Mouse (Mus musculus) midbrain, postnatal 0 days (tissue): Measurements from ENCODE around the gene Banp. TPM values are rescaled to one million over a fixed set of nuclear protein-coding genes. Genes with fewer than 3 reads are reported as not detected.

Source experiments
- ATAC-seq: fragments of 200-750 bp; cut with Nextera tagmentation; 2 replicates; pipeline ENCODE4 v1.8.0; 2017; ENCODE audit warnings: moderate number of reproducible peaks, mild to moderate bottlenecking, moderate TSS enrichment, moderate library complexity; ENCODE audit not compliant: low FRiP score
- DNase-seq: peaks from one replicate; pipeline ENCODE4 v3.0.0-alpha.2; 2015; ENCODE audit warnings: low spot score
- H3K27ac ChIP-seq: fragments of 300-500 bp; sonication (generic); 2 replicates; pipeline ENCODE4 v1.5.1; 2014; ENCODE audit warnings: low read depth, mild to moderate bottlenecking, low read length, mixed read lengths
- H3K27me3 ChIP-seq: fragments of 300-500 bp; sonication (generic); 2 replicates; pipeline ENCODE4 v1.6.1; 2014; ENCODE audit warnings: low read length, control low read depth, mixed read lengths; ENCODE audit not compliant: insufficient read depth
- H3K36me3 ChIP-seq: fragments of 300-500 bp; sonication (generic); 2 replicates; pipeline ENCODE4 v1.6.1; 2014; ENCODE audit warnings: low read length, control low read depth, mixed read lengths; ENCODE audit not compliant: insufficient read depth
- H3K4me1 ChIP-seq: fragments of 300-500 bp; sonication (generic); 2 replicates; pipeline ENCODE4 v1.6.1; 2014; ENCODE audit warnings: mild to moderate bottlenecking, control low read depth, antibody characterized with exemption, low read length, mixed read lengths; ENCODE audit not compliant: insufficient read depth
- H3K4me2 ChIP-seq: fragments of 300-500 bp; sonication (generic); 2 replicates; pipeline ENCODE4 v1.6.1; 2014; ENCODE audit warnings: low read depth, mild to moderate bottlenecking, low read length, mixed read lengths; ENCODE audit not compliant: poor library complexity, severe bottlenecking
- H3K4me3 ChIP-seq: fragments of 300-500 bp; sonication (generic); 2 replicates; pipeline ENCODE4 v1.5.1; 2014; ENCODE audit warnings: low read depth, mild to moderate bottlenecking, low read length, moderate library complexity
- H3K9ac ChIP-seq: fragments of 300-500 bp; sonication (generic); replicated peaks from 2 replicates; pipeline ENCODE4 v1.6.1; 2014; ENCODE audit warnings: mild to moderate bottlenecking, low read length, moderate library complexity, mixed read lengths; ENCODE audit not compliant: poor library complexity, severe bottlenecking
- H3K9me3 ChIP-seq: fragments of 300-500 bp; sonication (generic); 2 replicates; pipeline ENCODE4 v1.6.1; 2016; ENCODE audit warnings: low read length, control low read depth
- CTCF ChIP-seq: IDR thresholded peaks from 2 replicates; pipeline ENCODE4 v1.5.1; 2016; ENCODE audit warnings: antibody characterized with exemption, mild to moderate bottlenecking
- WGBS: fragments of 180-500 bp; shearing (Covaris S2); extraction: QIAGEN DNeasy Blood & Tissue Kit; methylation state at CpG from one replicate; pipeline ENCODE4 v1.1.7; 2014; 5-methylcytosine and 5-hydroxymethylcytosine counted together
- polyA plus RNA-seq: library from polyadenylated mRNA; unstranded; fragments of >200 nt; fragmentation: Nextera tagmentation; extraction: Ambion mirVana; gene quantifications from 2 replicates; pipeline ENCODE4 v1.2.1, GENCODE M21; 2015
- total RNA-seq: library from RNA; depleted of rRNA; stranded (reverse); fragments of >200 nt; gene quantifications from 2 replicates; pipeline ENCODE4 v1.2.3, GENCODE M21; 2014

The Banp gene
- total and polyA plus RNA-seq, 2 experiments from 2014 or later = 24.8 to 51.6 TPM

DNA sequence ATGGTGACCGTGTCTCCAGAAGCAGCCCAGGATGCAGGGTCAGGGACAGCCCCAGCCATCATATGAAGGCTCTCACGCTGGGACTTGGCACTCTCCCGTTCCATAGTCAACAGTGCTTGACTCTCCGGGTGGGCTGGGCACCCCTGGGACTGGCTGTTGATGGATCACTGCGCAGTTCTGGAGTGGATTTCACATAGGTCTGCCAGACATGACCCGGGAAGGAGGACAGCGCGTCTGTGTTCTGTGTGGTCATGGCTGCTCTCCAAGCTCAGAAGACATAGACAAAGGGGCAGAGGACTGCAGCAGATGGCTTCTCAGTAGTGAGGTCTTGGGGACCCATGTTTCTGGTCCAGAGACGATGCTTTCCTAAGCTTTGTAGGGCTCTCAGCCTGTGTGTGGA lies 101.1 kb downstream of the Banp start:
- H3K27me3 ChIP-seq = no peaks in the 10 kb centered on the region
- 84% methylated on average over 9 of the region's 9 CpGs for WGBS
- H3K36me3 ChIP-seq = no peaks in the 10 kb centered on the region
- TF ChIP-seq CTCF = no peak
- 0 out of 2 replicates have a peak, but pooled peaks cover 4% of the 10 kb centered on the region for H3K4me1 ChIP-seq
- ATAC-seq (no peak), DNase-seq (no peak)
- no peak overlapping the region for H3K9ac ChIP-seq
- no peak overlapping the region for H3K4me2 ChIP-seq
- H3K9me3 ChIP-seq = no peaks in the 10 kb centered on the region
- H3K27ac ChIP-seq = no peak overlapping the region
- no peak overlapping the region for H3K4me3 ChIP-seq

DNA sequence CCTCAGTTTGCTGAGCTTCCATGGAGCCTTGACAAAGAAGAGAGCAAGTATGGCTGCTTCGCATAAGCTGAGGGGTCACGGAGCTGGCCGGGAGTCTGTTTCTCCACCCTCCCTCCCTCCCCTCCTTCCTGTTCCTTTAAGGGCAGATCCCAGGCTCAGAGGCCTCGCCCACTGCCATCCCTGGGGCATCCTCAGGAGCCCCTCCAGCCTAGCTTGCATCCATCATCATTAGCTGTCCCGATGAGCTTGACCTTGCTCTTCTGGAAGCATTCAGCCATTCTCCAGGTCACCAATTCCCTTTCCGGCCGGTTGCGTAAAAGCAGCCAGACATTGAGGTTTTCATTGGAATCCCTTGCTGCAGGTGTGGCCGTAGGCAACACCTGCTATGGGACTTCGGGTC lies 105.8 kb downstream of the Banp start:
- Histone ChIP-seq H3K4me1 (0 out of 2 replicates have a peak, but pooled peaks cover 4% of the 10 kb centered on the region), H3K27me3 (no peaks in the 10 kb centered on the region), H3K9me3 (no peaks in the 10 kb centered on the region), H3K4me2 (no peak overlapping the region), H3K36me3 (no peaks in the 10 kb centered on the region), H3K27ac (no peak overlapping the region), H3K9ac (no peak overlapping the region), H3K4me3 (no peak overlapping the region)
- 63% methylated on average over 10 of the region's 10 CpGs for WGBS
- no peak for TF ChIP-seq CTCF
- DNase-seq = no peak
- ATAC-seq = no peak

DNA sequence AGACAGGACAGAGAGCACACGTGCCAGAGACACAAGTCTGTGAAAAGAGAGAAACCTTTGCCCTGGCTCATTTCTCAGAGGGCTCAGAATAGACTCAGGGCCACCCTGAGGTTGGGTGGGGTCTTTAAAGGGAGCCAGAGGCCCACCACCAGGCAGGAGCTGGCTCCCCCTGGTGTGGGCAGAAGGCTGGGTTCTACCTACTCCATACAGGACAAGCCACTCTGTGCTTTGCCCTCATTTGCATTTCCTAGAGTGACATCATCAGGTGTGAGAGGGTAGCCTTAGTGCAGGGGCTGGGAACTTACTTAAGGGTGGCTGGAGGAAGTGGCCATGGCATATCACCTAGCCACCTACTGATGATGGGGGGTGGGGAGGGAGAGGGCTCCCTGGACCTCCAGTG lies 106.6 kb downstream of the Banp start:
- no peak overlapping the region for H3K4me2 ChIP-seq
- H3K36me3 ChIP-seq = no peaks in the 10 kb centered on the region
- 26% methylated on average over 1 of the region's 1 CpGs for WGBS
- DNase-seq (no peak), ATAC-seq (no peak)
- H3K4me1 ChIP-seq = 0 out of 2 replicates have a peak, but pooled peaks cover 4% of the 10 kb centered on the region
- TF ChIP-seq CTCF = no peak
- H3K9ac ChIP-seq = no peak overlapping the region
- H3K4me3 ChIP-seq = no peak overlapping the region
- no peaks in the 10 kb centered on the region for H3K27me3 ChIP-seq
- no peaks in the 10 kb centered on the region for H3K9me3 ChIP-seq
- H3K27ac ChIP-seq = no peak overlapping the region

DNA sequence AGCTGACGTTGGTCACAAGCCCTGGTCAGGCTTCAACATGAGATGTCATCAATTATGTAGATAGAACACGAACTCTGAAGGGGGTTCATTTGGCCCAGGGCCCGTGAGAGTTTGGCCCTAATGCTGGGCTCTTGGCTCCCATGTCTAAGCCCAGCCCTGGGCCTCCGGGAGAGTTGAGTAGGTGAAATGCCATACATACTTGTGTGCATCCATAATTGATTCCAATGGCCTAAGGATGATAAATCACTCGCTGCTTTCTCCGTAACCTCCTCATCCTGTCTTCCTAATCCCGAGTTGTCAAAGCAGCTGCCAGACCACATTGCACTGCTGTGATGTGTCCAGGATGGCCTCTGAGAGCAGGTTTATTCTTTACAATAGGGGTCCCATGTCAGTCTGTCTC lies 107.3 kb downstream of the Banp start:
- WGBS = 84% methylated on average over 7 of the region's 7 CpGs
- Histone ChIP-seq H3K4me2 (no peak overlapping the region), H3K27ac (no peak overlapping the region), H3K36me3 (no peaks in the 10 kb centered on the region), H3K27me3 (no peaks in the 10 kb centered on the region), H3K4me3 (no peak overlapping the region), H3K9ac (no peak overlapping the region), H3K4me1 (0 out of 2 replicates have a peak, but pooled peaks cover 4% of the 10 kb centered on the region), H3K9me3 (no peaks in the 10 kb centered on the region)
- no peak for DNase-seq
- no peak for ATAC-seq
- TF ChIP-seq CTCF = no peak

DNA sequence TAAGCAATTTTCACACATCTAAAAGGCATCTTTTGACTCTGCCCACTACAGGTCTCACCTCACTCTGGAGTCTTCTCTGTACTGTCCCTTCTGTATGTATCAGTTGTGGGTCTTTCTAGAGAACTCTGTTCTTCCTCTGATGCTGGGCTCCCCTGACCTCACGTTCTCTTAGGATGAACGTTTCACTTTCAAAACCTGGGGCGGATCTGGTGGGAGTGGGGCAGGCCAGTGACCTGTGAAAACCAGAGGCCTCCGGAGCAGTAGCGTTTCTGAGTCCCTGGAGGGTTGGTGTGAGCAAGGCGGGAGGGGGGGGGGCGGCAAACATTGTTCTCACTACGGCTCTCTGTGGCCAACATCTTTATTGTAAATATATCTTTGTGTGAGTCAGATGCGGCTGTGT lies 109.0 kb downstream of the Banp start:
- Histone ChIP-seq H3K4me2 (no peak overlapping the region), H3K4me1 (0 out of 2 replicates have a peak, but pooled peaks cover 4% of the 10 kb centered on the region), H3K36me3 (no peaks in the 10 kb centered on the region), H3K27me3 (no peaks in the 10 kb centered on the region), H3K27ac (no peak overlapping the region), H3K4me3 (no peak overlapping the region), H3K9me3 (no peaks in the 10 kb centered on the region), H3K9ac (no peak overlapping the region)
- WGBS = 65% methylated on average over 9 of the region's 9 CpGs
- TF ChIP-seq CTCF = no peak
- ATAC-seq (no peak), DNase-seq (no peak)

DNA sequence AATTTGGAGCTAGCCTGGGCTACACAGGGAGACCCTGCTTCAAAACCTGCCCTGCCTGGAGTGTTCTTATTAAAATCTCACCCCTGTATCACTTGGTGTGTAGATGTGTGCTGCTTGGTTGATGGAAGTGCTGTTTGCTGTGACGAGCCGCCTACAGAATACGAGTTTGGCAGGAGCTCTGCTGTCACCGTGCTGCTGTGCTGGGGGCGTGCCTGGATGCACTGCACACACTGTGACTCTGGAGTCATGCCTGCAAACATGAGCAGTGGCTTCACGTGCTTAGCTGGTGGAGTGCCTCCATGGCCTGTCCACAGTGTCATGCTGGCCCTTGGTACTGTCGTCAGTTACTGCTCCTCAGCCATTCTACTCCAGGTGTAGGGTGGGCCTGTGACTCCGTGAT lies 109.4 kb downstream of the Banp start:
- H3K36me3 ChIP-seq = no peaks in the 10 kb centered on the region
- H3K9me3 ChIP-seq = no peaks in the 10 kb centered on the region
- H3K9ac ChIP-seq = no peak overlapping the region
- no peak overlapping the region for H3K4me2 ChIP-seq
- no peaks in the 10 kb centered on the region for H3K27me3 ChIP-seq
- no peak overlapping the region for H3K4me3 ChIP-seq
- DNase-seq (no peak), ATAC-seq (no peak)
- 83% methylated on average over 8 of the region's 8 CpGs for WGBS
- 0 out of 2 replicates have a peak, but pooled peaks cover 4% of the 10 kb centered on the region for H3K4me1 ChIP-seq
- no peak overlapping the region for H3K27ac ChIP-seq
- TF ChIP-seq CTCF = no peak
